Comparison of ENCODE assay signal across 8 mouse cellular contexts in genomic region chr11:23068201-23068600, GRCm38 (mm10).
DNase-seq lines count a peak whose midpoint lies in the region; ATAC-seq and TF ChIP-seq lines count a peak whose summit lies in the region.

No protein-coding gene starts in this region.

- WGBS in thymus, adult 2 months, result 10% methylated on average over 10 of the region's 10 CpGs
- 7% methylated on average over 10 of the region's 10 CpGs for WGBS in liver, embryonic 11.5 days

- no peaks in the 10 kb centered on the region for H3K27me3 ChIP-seq in erythroblast, embryonic 14.5 days (ENCODE audit: control insufficient read depth)
- no peaks in the 10 kb centered on the region for H3K27me3 ChIP-seq in thymus, adult 2 months (ENCODE audit: control insufficient read depth, insufficient read depth, low read length)
- no peaks in the 10 kb centered on the region for H3K27me3 ChIP-seq in liver, embryonic 11.5 days (replicated peaks; ENCODE audit: control insufficient read depth, insufficient read depth, low read length)

- TF ChIP-seq CTCF in thymus, adult 2 months (IDR thresholded peaks at IDR 0.05; ENCODE audit: borderline replicate concordance, control insufficient read depth, extremely low read depth, insufficient read depth, low read length, poor library complexity), result no peak

- TF ChIP-seq POLR2A in thymus, adult 2 months (IDR thresholded peaks at IDR 0.05; ENCODE audit: control insufficient read depth, extremely low read depth, insufficient read depth, low read length, poor library complexity), result no peak

- no peaks in the 10 kb centered on the region for H3K36me3 ChIP-seq in erythroblast, embryonic 14.5 days (ENCODE audit: control insufficient read depth)
- no peaks in the 10 kb centered on the region for H3K36me3 ChIP-seq in thymus, adult 2 months (ENCODE audit: control insufficient read depth, insufficient read depth, low read length)
- H3K36me3 ChIP-seq in liver, embryonic 11.5 days (ENCODE audit: control insufficient read depth, insufficient read depth, low read length), result no peaks in the 10 kb centered on the region

- peaks cover 18% of the 10 kb centered on the region for H3K4me1 ChIP-seq in erythroblast, embryonic 14.5 days (ENCODE audit: control insufficient read depth)
- peaks cover 5% of the 10 kb centered on the region for H3K4me1 ChIP-seq in thymus, adult 2 months (replicated peaks; ENCODE audit: control insufficient read depth, insufficient read depth, low read length)
- H3K4me1 ChIP-seq in liver, embryonic 11.5 days (replicated peaks; ENCODE audit: control insufficient read depth, insufficient read depth, low read length), result no peaks in the 10 kb centered on the region; the same call in 1 of the 2 replicates

- ATAC-seq in erythroblast, adult 5-6 weeks (replicated peaks; ENCODE audit: low FRiP score, poor library complexity, severe bottlenecking), result no peak
- no peak for ATAC-seq in liver, embryonic 11.5 days (replicated peaks; ENCODE audit: low FRiP score)

- H3K9ac ChIP-seq in liver, embryonic 11.5 days (ENCODE audit: low read depth, low read length), result peak overlapping the region; percentile 80

- no peak for DNase-seq in thymus, adult 2 months
- DNase-seq in thymus, postnatal 25 days, result no peak
- no peak for DNase-seq in liver, embryonic 11.5 days (ENCODE audit: low spot score)
- DNase-seq in right cerebral cortex, postnatal 14 days, result no peak
- no peak for DNase-seq in thymus, postnatal 0 days (ENCODE audit: low spot score)
- no peak for DNase-seq in gastrocnemius, adult 18-20 months (ENCODE audit: low spot score)

- H3K9me3 ChIP-seq in erythroblast, embryonic 14.5 days (ENCODE audit: control insufficient read depth, low read length), result 0 out of 2 replicates have a peak, but pooled peaks cover 2% of the 10 kb centered on the region
- no peaks in the 10 kb centered on the region for H3K9me3 ChIP-seq in liver, embryonic 11.5 days (ENCODE audit: control insufficient read depth, low read length)

- no peak overlapping the region for H3K27ac ChIP-seq in thymus, adult 2 months (ENCODE audit: control insufficient read depth, insufficient read depth, low read length)
- H3K27ac ChIP-seq in liver, embryonic 11.5 days (ENCODE audit: low read depth, low read length), result no peak overlapping the region

- H3K4me2 ChIP-seq in liver, embryonic 11.5 days, result peak overlapping the region; percentile 72

- peak overlapping the region; percentile 84 for H3K4me3 ChIP-seq in erythroblast, embryonic 14.5 days (replicated peaks)
- peak overlapping the region; percentile 65 for H3K4me3 ChIP-seq in thymus, adult 2 months (ENCODE audit: control insufficient read depth, insufficient read depth, low read length)
- peak overlapping the region; percentile 74 for H3K4me3 ChIP-seq in liver, embryonic 11.5 days (ENCODE audit: low read depth, low read length)
